Comparison of ENCODE assay signal across 12 mouse cellular contexts in the genomic region with DNA sequence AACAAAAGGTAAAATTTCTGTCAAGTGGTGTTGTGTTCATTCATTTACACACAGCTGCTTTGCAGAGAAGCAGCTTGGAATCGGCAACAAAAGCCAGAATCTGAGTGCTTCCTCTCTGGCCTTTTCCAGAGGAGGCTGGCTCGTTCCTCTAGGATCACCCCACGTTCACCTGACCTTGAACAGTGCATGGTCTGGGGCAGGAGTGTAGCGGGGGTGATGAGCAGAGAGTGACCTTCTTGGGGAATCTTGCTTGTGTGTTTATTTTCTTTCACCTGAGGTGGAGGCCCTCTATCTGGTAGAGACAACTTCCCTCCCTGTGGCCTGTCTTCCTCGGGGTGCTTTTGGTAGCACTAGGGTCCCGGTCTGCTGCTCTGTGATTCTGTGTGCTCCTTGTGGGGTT.
DNase-seq lines count a peak whose midpoint lies in the region; ATAC-seq and TF ChIP-seq lines count a peak whose summit lies in the region.
"Had no signal": no experiment of that assay in that cellular context is flagged by ENCODE, and none has a peak within 500 bp of the region (broad histone marks: within the 10 kb centered on the region; RNA-seq: fewer than 3 reads in every experiment).

No protein-coding gene starts in this region.

- no peak overlapping the region for H3K27ac ChIP-seq in lung, embryonic 14.5 days (ENCODE audit: low read depth)
- H3K27ac ChIP-seq in lung, postnatal 0 days (ENCODE audit: low read length): no peak overlapping the region
- H3K27ac ChIP-seq in hindbrain, embryonic 13.5 days: peak overlapping the region; percentile 64
- H3K27ac ChIP-seq in neural tube, embryonic 13.5 days (replicated peaks): peak overlapping the region; percentile 46

- peak; percentile 50 to 71 for DNase-seq in adrenal gland, adult (ENCODE audit: inconsistent age in 2 of 2, low spot score in 1 of 2)
- no peak for DNase-seq in adrenal gland, adult 18-20 months (ENCODE audit: low spot score in 2 of 2)
- DNase-seq in lung, embryonic 14.5 days: no peak
- DNase-seq in lung, postnatal 0 days (ENCODE audit: low spot score): no peak
- no peak for DNase-seq in kidney, postnatal 4 days
- DNase-seq in kidney, adult 18-20 months: no peak
- DNase-seq: adrenal gland, postnatal 10 days; embryo, embryonic 11 days; heart, postnatal 36 days; thymus, adult 2 months had no signal

- 26% methylated on average over 6 of the region's 6 CpGs for WGBS in lung, embryonic 14.5 days
- 31% methylated on average over 6 of the region's 6 CpGs for WGBS in lung, postnatal 0 days
- WGBS in hindbrain, embryonic 13.5 days: 47% methylated on average over 6 of the region's 6 CpGs
- 71% methylated on average over 6 of the region's 6 CpGs for WGBS in neural tube, embryonic 13.5 days

- H3K4me2 ChIP-seq in lung, embryonic 14.5 days: no peak overlapping the region
- H3K4me2 ChIP-seq in lung, postnatal 0 days (replicated peaks; ENCODE audit: low read depth, low read length): no peak overlapping the region
- no peak overlapping the region; the same call in 1 of the 2 replicates for H3K4me2 ChIP-seq in hindbrain, embryonic 13.5 days
- 0 out of 2 replicates have a peak overlapping the region, but pooled peaks have one; percentile 4 for H3K4me2 ChIP-seq in neural tube, embryonic 13.5 days

- no peak for TF ChIP-seq CTCF in lung, embryonic 14.5 days (IDR thresholded peaks at IDR 0.05; ENCODE audit: low read depth)
- no peak for TF ChIP-seq CTCF in lung, postnatal 0 days (IDR thresholded peaks at IDR 0.05)

- H3K27me3 ChIP-seq in lung, embryonic 14.5 days (ENCODE audit: insufficient read depth, low read length): no peaks in the 10 kb centered on the region
- no peaks in the 10 kb centered on the region for H3K27me3 ChIP-seq in lung, postnatal 0 days (replicated peaks; ENCODE audit: insufficient read depth, low read length)
- H3K27me3 ChIP-seq in hindbrain, embryonic 13.5 days: no peaks in the 10 kb centered on the region
- H3K27me3 ChIP-seq in neural tube, embryonic 13.5 days: no peaks in the 10 kb centered on the region

- 0 out of 2 replicates have a peak overlapping the region, but pooled peaks have one; percentile 11 for H3K9ac ChIP-seq in lung, embryonic 14.5 days
- H3K9ac ChIP-seq in lung, postnatal 0 days (replicated peaks; ENCODE audit: low read depth): no peak overlapping the region
- peak overlapping the region; percentile 56; the same call in 1 of the 2 replicates for H3K9ac ChIP-seq in hindbrain, embryonic 13.5 days
- H3K9ac ChIP-seq in neural tube, embryonic 13.5 days: peak overlapping the region; percentile 52

- H3K9me3 ChIP-seq in lung, embryonic 14.5 days (ENCODE audit: low read depth, low read length): no peaks in the 10 kb centered on the region
- no peaks in the 10 kb centered on the region for H3K9me3 ChIP-seq in lung, postnatal 0 days (ENCODE audit: low read length)
- no peaks in the 10 kb centered on the region for H3K9me3 ChIP-seq in hindbrain, embryonic 13.5 days
- no peaks in the 10 kb centered on the region for H3K9me3 ChIP-seq in neural tube, embryonic 13.5 days

- 0 out of 2 replicates have a peak, but pooled peaks cover 4% of the 10 kb centered on the region for H3K4me1 ChIP-seq in lung, embryonic 14.5 days (ENCODE audit: insufficient read depth)
- H3K4me1 ChIP-seq in lung, postnatal 0 days (ENCODE audit: insufficient read depth, low read depth, low read length): no peaks in the 10 kb centered on the region
- H3K4me1 ChIP-seq in hindbrain, embryonic 13.5 days (replicated peaks): peaks cover 21% of the 10 kb centered on the region
- H3K4me1 ChIP-seq in neural tube, embryonic 13.5 days (replicated peaks): peaks cover 20% of the 10 kb centered on the region

- no peak for TF ChIP-seq EP300 in lung, postnatal 0 days (IDR thresholded peaks at IDR 0.05)

- ATAC-seq in lung, embryonic 14.5 days (ENCODE audit: insufficient read depth): no peak
- no peak for ATAC-seq in lung, postnatal 0 days
- no peak for ATAC-seq in hindbrain, embryonic 13.5 days (ENCODE audit: low FRiP score)
- peak; percentile 47; the same call in 1 of the 2 replicates for ATAC-seq in neural tube, embryonic 13.5 days (ENCODE audit: low read depth)

- H3K4me3 ChIP-seq in lung, embryonic 14.5 days (ENCODE audit: low read depth, low read length): no peak overlapping the region
- H3K4me3 ChIP-seq in lung, postnatal 0 days (ENCODE audit: low read depth, low read length): no peak overlapping the region
- H3K4me3 ChIP-seq in hindbrain, embryonic 13.5 days: no peak overlapping the region
- no peak overlapping the region for H3K4me3 ChIP-seq in neural tube, embryonic 13.5 days

- no peaks in the 10 kb centered on the region for H3K36me3 ChIP-seq in lung, embryonic 14.5 days (ENCODE audit: insufficient read depth)
- H3K36me3 ChIP-seq in lung, postnatal 0 days (ENCODE audit: insufficient read depth, low read length): no peaks in the 10 kb centered on the region
- H3K36me3 ChIP-seq in hindbrain, embryonic 13.5 days: no peaks in the 10 kb centered on the region
- H3K36me3 ChIP-seq in neural tube, embryonic 13.5 days: no peaks in the 10 kb centered on the region

Comparison
In these comparisons a context has a peak if more than half of its experiments do, and no peak if none do; other contexts are left out.
1. DNase-seq: peak in adrenal gland, adult (2 of 2); none in adrenal gland, adult 18-20 months (0 of 2), lung, embryonic 14.5 days (single experiment), lung, postnatal 0 days (single experiment), kidney, postnatal 4 days (0 of 2) and kidney, adult 18-20 months (single experiment).
2. H3K27ac ChIP-seq: peak in hindbrain, embryonic 13.5 days (single experiment) and neural tube, embryonic 13.5 days (single experiment); none in lung, embryonic 14.5 days (single experiment) and lung, postnatal 0 days (single experiment).